Mouse (Mus musculus): Measurements from ENCODE around the gene Zfp385c.
"Not testable (repeated sequence)": the region's sequence is repeated elsewhere in the genome, so short reads cannot be mapped to it uniquely, and the experiment has no call there.

Gene Zfp385c

DNA sequence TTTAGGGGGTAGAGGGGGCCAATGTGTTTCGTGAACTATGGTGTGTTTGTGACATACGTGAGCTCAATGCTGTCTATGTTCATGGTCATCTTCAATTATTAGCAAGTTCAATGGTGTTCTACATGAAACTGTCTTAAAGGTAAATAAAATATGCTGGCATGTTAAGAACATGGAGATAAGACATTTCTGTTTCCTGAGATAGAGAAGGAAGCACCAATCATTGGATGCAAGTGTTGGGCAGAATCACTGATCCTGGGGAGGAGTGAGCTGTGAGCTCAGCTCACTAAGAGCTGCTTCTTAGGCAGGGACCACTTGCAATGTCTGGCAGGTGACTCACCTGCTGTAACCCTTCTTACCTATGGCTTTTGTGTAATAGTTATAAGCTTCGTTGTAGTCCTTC, 90.9 kb downstream of the Zfp385c start:
- DNase-seq (ENCODE audit: low read depth, low spot score), result no peak

- DNase-seq (ENCODE audit: low read depth, low spot score), result no peak
Observed at GRCm38 (mm10) chr11:100598074-100598473, 94.2 kb downstream of the Zfp385c start.

- DNase-seq (ENCODE audit: low read depth, low spot score), result no peak
Observed at GRCm38 (mm10) chr11:100595533-100595932, 96.7 kb downstream of the Zfp385c start.

GRCm38 (mm10) chr11:100594608-100595007, 97.6 kb downstream of the Zfp385c start:
- no peak for DNase-seq (ENCODE audit: low read depth, low spot score)

GRCm38 (mm10) chr11:100592346-100593046, 99.8 kb downstream of the Zfp385c start:
- no peak for DNase-seq (ENCODE audit: low read depth, low spot score)

GRCm38 (mm10) chr11:100588462-100588861, 103.8 kb downstream of the Zfp385c start:
- DNase-seq (ENCODE audit: low read depth, low spot score), result peak; percentile 62

DNA sequence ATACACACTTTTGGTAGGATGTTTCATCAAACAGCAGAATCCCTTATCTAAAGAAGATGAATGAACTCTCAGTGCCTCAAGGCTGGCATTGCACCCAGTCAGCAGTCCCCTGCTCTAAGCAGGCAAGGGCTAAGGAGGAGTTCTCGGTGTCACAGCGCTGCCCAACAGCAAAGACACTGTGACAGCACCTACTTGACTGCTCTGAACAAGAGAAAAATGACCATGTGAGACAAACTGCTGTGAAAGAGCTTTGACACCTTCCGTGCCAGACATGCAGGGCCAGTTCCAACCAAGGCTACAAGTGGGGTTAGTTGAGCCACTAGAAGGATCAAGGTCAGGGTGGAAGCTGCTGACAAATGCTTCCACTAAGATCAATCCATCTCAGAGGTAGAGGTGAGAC, 107.1 kb downstream of the Zfp385c start:
- DNase-seq (ENCODE audit: low read depth, low spot score), result no peak

DNA sequence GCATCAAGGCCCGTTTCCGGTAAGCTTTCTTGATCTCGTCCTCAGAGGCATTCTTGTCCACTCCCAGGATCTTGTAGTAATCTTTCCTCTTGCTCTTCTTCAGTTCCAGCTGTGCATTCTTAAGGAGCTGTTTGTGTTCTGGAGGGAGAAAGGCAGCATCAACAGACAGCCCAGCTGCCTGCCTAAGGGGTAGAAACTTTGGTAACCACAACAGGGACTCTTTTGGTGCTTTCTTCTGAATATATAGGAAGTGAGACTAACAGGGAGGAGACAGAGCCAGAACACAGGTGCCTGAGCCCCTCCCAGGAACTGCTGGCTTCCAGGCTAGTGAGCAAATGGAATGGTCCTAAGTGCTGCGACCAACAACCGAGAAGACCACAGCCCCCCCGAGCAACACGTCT, 107.7 kb downstream of the Zfp385c start:
- DNase-seq (ENCODE audit: low read depth, low spot score), result peak; percentile 43

GRCm38 (mm10) chr11:100582836-100583235, 109.4 kb downstream of the Zfp385c start:
- no peak for DNase-seq (ENCODE audit: low read depth, low spot score)

GRCm38 (mm10) chr11:100582413-100582812, 109.8 kb downstream of the Zfp385c start:
- not testable (repeated sequence) for DNase-seq (ENCODE audit: low read depth, low spot score)

DNA sequence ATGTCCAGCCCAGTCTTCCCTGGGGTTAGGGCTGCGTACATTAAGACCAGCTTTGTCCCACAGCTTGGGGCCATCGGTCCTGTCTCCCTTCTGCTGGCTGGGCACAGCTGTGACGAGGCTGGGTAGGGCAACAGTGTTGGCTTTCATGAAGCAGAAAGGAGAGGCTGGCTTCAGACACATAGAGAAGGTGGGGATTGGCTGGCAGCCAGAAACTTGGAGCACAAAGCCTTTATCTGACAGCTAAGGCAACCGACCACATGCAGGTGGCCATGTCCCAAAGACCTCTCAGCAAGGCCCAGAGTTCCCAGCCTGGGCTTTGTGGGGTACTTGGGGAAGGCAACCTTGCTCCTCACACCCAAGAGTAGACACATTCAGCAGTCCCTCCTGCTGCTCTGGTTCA, 110.5 kb downstream of the Zfp385c start:
- DNase-seq (ENCODE audit: low read depth, low spot score), result no peak

GRCm38 (mm10) chr11:100580275-100580674, 112.0 kb downstream of the Zfp385c start:
- no peak for DNase-seq (ENCODE audit: low read depth, low spot score)

- DNase-seq (ENCODE audit: low read depth, low spot score), result no peak
Observed at GRCm38 (mm10) chr11:100579116-100579799, 113.0 kb downstream of the Zfp385c start.

- no peak for DNase-seq (ENCODE audit: low read depth, low spot score)
Observed at GRCm38 (mm10) chr11:100577852-100578599, 114.2 kb downstream of the Zfp385c start.
